Mouse (Mus musculus): ENCODE measurements around the gene Brms1l.

Gene Brms1l

DNA sequence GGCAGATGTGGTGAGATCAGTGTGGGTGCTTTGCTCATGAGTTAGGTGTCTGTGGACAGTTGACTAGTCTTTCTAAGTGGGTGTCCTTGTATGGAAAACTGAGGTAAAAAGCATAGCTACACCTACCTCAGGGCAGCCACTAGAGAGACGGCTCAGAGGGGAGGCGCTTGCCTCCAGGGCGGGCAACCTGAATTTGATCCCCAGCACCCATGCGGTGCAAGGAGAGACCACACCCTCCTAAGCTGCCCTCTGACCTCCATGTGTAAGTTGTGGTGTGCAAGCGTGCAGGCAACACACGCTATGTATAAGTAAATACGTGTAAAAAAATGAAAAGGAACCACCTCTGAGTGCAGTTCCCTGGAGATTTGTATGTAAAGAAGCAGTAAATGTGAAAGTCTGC lies 24.5 kb downstream of the Brms1l start:
- no peak for DNase-seq

- DNase-seq, result no peak
Measured at GRCm38 (mm10) chr12:55867738-55868137, 31.6 kb downstream of the Brms1l start.

- no peak for DNase-seq
Measured at GRCm38 (mm10) chr12:55869622-55870322, 33.6 kb downstream of the Brms1l start.

- DNase-seq, result no peak
Measured at GRCm38 (mm10) chr12:55885449-55885848, 49.3 kb downstream of the Brms1l start.

DNA sequence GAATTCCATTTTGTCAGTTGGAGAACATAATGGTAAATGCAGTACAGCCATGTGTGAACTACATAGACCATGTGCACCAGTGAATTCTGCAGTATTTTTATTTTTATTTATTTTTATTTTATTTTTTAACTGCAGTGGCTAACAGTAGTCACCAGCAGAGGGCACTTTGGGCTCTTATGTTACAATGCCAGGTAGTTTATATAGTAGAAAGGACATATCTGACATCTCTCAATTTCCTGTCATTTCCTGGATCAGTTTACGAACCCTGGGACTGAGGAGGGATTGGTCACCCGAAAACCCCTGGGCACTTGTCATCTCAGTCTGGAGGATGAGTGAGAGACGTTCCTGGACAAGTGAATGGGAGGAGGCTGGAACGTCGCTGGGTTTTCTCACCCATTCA lies 52.4 kb downstream of the Brms1l start:
- peak in 1 of 2 experiments; percentile 5 for DNase-seq

DNA sequence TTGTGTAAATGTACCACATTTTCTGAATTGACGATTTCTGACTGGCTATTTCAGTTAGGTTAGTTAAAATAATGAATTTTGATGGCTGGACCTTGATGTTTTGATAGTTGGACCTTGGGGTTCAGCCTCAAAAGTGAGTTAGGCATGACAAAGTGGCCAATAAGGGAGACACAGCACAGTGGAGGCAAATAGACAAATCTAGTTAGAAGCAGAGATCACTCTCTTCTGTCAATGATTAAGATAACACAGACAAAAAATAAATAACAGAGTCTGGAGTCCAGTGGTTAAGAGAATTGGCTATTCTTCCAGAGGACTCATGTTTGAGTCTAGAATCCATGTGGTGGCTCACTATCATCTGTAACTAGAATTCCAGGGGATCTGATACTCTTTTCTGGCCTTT lies 68.7 kb downstream of the Brms1l start:
- no peak for DNase-seq

GRCm38 (mm10) chr12:55912138-55912537 lies 76.0 kb downstream of the Brms1l start:
- no peak for DNase-seq

- no peak for DNase-seq
Measured at GRCm38 (mm10) chr12:55913201-55913600, 77.1 kb downstream of the Brms1l start.

GRCm38 (mm10) chr12:55916250-55916649 lies 80.1 kb downstream of the Brms1l start:
- no peak for DNase-seq

DNA sequence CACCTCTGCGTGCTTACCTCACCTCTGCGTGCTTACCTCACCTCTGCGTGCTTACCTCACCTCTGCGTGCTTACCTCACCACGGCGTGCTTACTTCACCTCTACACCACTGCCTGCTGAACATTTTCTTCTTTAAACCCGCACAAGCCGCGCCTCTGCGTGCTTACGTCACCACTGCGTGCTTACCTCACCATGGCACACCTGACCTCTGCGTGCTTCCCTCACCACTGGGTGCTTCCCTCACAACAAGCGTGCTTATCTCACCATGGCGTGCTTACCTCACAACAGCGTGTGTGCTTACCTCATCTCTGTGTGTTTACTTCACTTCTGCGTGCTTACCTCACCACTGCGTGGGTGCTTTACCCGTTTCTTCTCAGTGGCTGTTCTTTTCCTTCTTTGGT lies 80.9 kb downstream of the Brms1l start:
- no peak for DNase-seq
